Comparison of ENCODE assay signal across 8 mouse cellular contexts in genomic region chr15:12204319-12205159, GRCm38 (mm10). TPM values are rescaled to one million over a fixed set of nuclear protein-coding genes. Genes with fewer than 3 reads are reported as not detected.
A peak's percentile ranks its signal among the peaks of the same experiment; 100 is the strongest.
DNase-seq lines count a peak whose midpoint lies in the region; ATAC-seq lines count a peak whose summit lies in the region.

Gene Mtmr12, plus strand, starts transcription at chr15:12205028.

- peak within 1 kb of the TSS; percentile 94 for H3K4me3 ChIP-seq in lung, embryonic 16.5 days (ENCODE audit: low read length)

- peak within 1 kb of the TSS; percentile 97 for H3K27ac ChIP-seq in lung, embryonic 16.5 days (ENCODE audit: low read length)

- H3K9me3 ChIP-seq in lung, embryonic 16.5 days (ENCODE audit: control insufficient read depth, low read length): no peaks in the 10 kb centered on the region

- peak within 1 kb of the TSS; percentile 94 for H3K9ac ChIP-seq in lung, embryonic 16.5 days (ENCODE audit: low read length)

- H3K27me3 ChIP-seq in lung, embryonic 16.5 days (ENCODE audit: control insufficient read depth, insufficient read depth, low read depth, low read length): no peaks in the 10 kb centered on the region

- DNase-seq in MEL-GATA-1-ER (ENCODE audit: extremely low read depth, low read depth): peak; percentile 98
- peak; percentile 100 for DNase-seq in cerebellum, adult 8-10 months
- peak; percentile 99 for DNase-seq in forelimb bud, embryonic 11.5 days (ENCODE audit: low read depth, low spot score)
- DNase-seq in layer of hippocampus, adult 9-10 months (ENCODE audit: low spot score): peak; percentile 96
- peak; percentile 97 for DNase-seq in ovary, postnatal 10 days (ENCODE audit: low spot score)
- peak; percentile 100 for DNase-seq in thymus, postnatal 10 days (ENCODE audit: low spot score in 2 of 2)

- ATAC-seq in hematopoietic stem cell, adult 5-6 weeks (replicated peaks in 1 of 2; ENCODE audit: insufficient read depth in 1 of 2, low FRiP score in 2 of 2, low TSS enrichment in 1 of 2, low read depth in 1 of 2, poor library complexity in 2 of 2, severe bottlenecking in 2 of 2): peak; percentile 95 to 99
- peak; percentile 98 for ATAC-seq in lung, embryonic 16.5 days (ENCODE audit: low read depth)

- peak within 1 kb of the TSS; percentile 75 for H3K4me2 ChIP-seq in lung, embryonic 16.5 days (ENCODE audit: low read depth, low read length)

- no peaks in the 10 kb centered on the region for H3K36me3 ChIP-seq in lung, embryonic 16.5 days (ENCODE audit: control insufficient read depth, insufficient read depth, low read length)

- peaks cover 33% of the 10 kb centered on the region for H3K4me1 ChIP-seq in lung, embryonic 16.5 days (replicated peaks; ENCODE audit: control insufficient read depth, insufficient read depth, low read length)

- under 1% methylated on average over 54 of the region's 58 CpGs for WGBS in lung, embryonic 16.5 days

RNA-seq across cellular contexts. Expression of gene Mtmr12, which starts in this region (rescaled TPM):
- total RNA-seq in hematopoietic stem cell, adult 5-6 weeks (2017): 22.9 and 30.6 TPM in 2 replicates
- 19.7 and 21.1 TPM in 2 replicates for polyA plus RNA-seq in lung, embryonic 16.5 days (2015; fragmentation: Nextera tagmentation; extraction: Ambion mirVana)

Comparison
In these comparisons a context has a peak if more than half of its experiments do, and no peak if none do; other contexts are left out.
1. Peak in every context shown above with its lines: DNase-seq, ATAC-seq, H3K4me3 ChIP-seq and H3K27ac ChIP-seq.